Mouse (Mus musculus): Measurements from ENCODE around the gene Olfr960.

GRCm38 (mm10) chr9:39633913-39634594, 12.9 kb downstream of the Olfr960 start:
- TF ChIP-seq POLR2A (IDR thresholded peaks at IDR 0.05; ENCODE audit: control insufficient read depth in 1 of 2, insufficient read depth in 1 of 2, low read depth in 1 of 2, low read length in 2 of 2, poor library complexity in 1 of 2) (no peak), CTCF (IDR thresholded peaks at IDR 0.05 in 2 of 3, conservative IDR thresholded peaks at IDR 0.05 in 1 of 3; ENCODE audit: control insufficient read depth in 1 of 3, insufficient read depth in 1 of 3, low read depth in 2 of 3, low read length in 3 of 3, poor library complexity in 1 of 3, severe bottlenecking in 1 of 3) (no peak), MAX (IDR thresholded peaks at IDR 0.05; ENCODE audit: low read length) (no peak), EP300 (IDR thresholded peaks at IDR 0.05; ENCODE audit: low read depth in 1 of 2, low read length in 2 of 2) (no peak), USF1 (IDR thresholded peaks at IDR 0.05; ENCODE audit: low read depth, low read length) (no peak), ZKSCAN1 (IDR thresholded peaks at IDR 0.05; ENCODE audit: low read depth, low read length) (no peak), MAFK (IDR thresholded peaks at IDR 0.05; ENCODE audit: borderline replicate concordance, low read depth, low read length) (no peak), GATA1 (IDR thresholded peaks at IDR 0.05; ENCODE audit: low read depth, low read length) (no peak), MXI1 (IDR thresholded peaks at IDR 0.05; ENCODE audit: low read depth, low read length) (no peak), CHD1 (IDR thresholded peaks at IDR 0.05; ENCODE audit: low read depth, low read length) (no peak), HCFC1 (IDR thresholded peaks at IDR 0.05; ENCODE audit: low read depth, low read length) (no peak), POLR2AphosphoS5 (IDR thresholded peaks at IDR 0.05; ENCODE audit: borderline replicate concordance, low read depth, low read length) (no peak), JUND (IDR thresholded peaks at IDR 0.05; ENCODE audit: low read depth, low read length) (no peak), E2F4 (IDR thresholded peaks at IDR 0.05; ENCODE audit: borderline replicate concordance, low read depth, low read length) (no peak)

Data from MEL (cell line).